Mouse (Mus musculus) midbrain, embryonic 10.5 days (tissue): ENCODE data around the gene Vwa5b1. TPM values are rescaled to one million over a fixed set of nuclear protein-coding genes. Genes with fewer than 3 reads are reported as not detected.

Experiments
- DNase-seq: peaks from one replicate; pipeline ENCODE4 v3.0.0-alpha.2; 2017; ENCODE audit warnings: low spot score
- H3K27ac ChIP-seq: fragments of 300-500 bp; sonication (generic); replicated peaks from 2 replicates; pipeline ENCODE4 v1.5.1; 2016; ENCODE audit warnings: mild to moderate bottlenecking
- H3K27me3 ChIP-seq: fragments of 300-500 bp; sonication (generic); 2 replicates; pipeline ENCODE4 v1.6.1; 2016; ENCODE audit warnings: low read depth, mild to moderate bottlenecking; ENCODE audit not compliant: poor library complexity, severe bottlenecking
- H3K36me3 ChIP-seq: fragments of 300-500 bp; sonication (generic); 2 replicates; pipeline ENCODE4 v1.6.1; 2016; ENCODE audit warnings: mild to moderate bottlenecking, moderate library complexity
- H3K4me1 ChIP-seq: fragments of 300-500 bp; sonication (generic); 2 replicates; pipeline ENCODE4 v1.6.1; 2016
- H3K4me3 ChIP-seq: fragments of 300-500 bp; sonication (generic); 2 replicates; pipeline ENCODE4 v1.5.1; 2016; ENCODE audit warnings: mild to moderate bottlenecking, moderate library complexity
- H3K9me3 ChIP-seq: fragments of 300-500 bp; sonication (generic); replicated peaks from 2 replicates; pipeline ENCODE4 v1.6.1; 2016; ENCODE audit warnings: mild to moderate bottlenecking
- WGBS: fragments of 180-500 bp; shearing (Covaris S2); methylation state at CpG from one replicate; pipeline ENCODE4 v1.1.7; 2016; 5-methylcytosine and 5-hydroxymethylcytosine counted together
- polyA plus RNA-seq: library from polyadenylated mRNA; unstranded; fragments of >200 nt; fragmentation: Nextera tagmentation; extraction: Ambion mirVana; gene quantifications from 2 replicates; pipeline ENCODE4 v1.2.1, GENCODE M21; 2016

Vwa5b1 gene
- polyA plus RNA-seq, 1 experiment from 2014 or later, result 0.33 TPM

- Histone ChIP-seq H3K4me3 (no peak overlapping the region), H3K27me3 (peaks cover 20% of the 10 kb centered on the region), H3K36me3 (no peaks in the 10 kb centered on the region), H3K4me1 (peaks cover 21% of the 10 kb centered on the region), H3K9me3 (no peaks in the 10 kb centered on the region), H3K27ac (no peak overlapping the region)
- DNase-seq, result no peak
- 62% methylated on average over 6 of the region's 6 CpGs for WGBS
Observed at GRCm38 (mm10) chr4:138547041-138547440, 88.6 kb downstream of the Vwa5b1 start.

GRCm38 (mm10) chr4:138546241-138546640, 89.4 kb downstream of the Vwa5b1 start:
- 81% methylated on average over 11 of the region's 11 CpGs for whole genome bisulfite sequencing
- Histone ChIP-seq H3K4me3 (no peak overlapping the region), H3K27ac (no peak overlapping the region)

GRCm38 (mm10) chr4:138543177-138543576, 92.5 kb downstream of the Vwa5b1 start:
- H3K9me3 ChIP-seq, result no peaks in the 10 kb centered on the region
- no peaks in the 10 kb centered on the region for H3K36me3 ChIP-seq
- no peak overlapping the region for H3K27ac ChIP-seq
- peaks cover 16% of the 10 kb centered on the region for H3K27me3 ChIP-seq
- DNase-seq, result no peak
- no peak overlapping the region for H3K4me3 ChIP-seq
- WGBS, result 64% methylated on average over 12 of the region's 12 CpGs
- peaks cover 20% of the 10 kb centered on the region for H3K4me1 ChIP-seq

More at GRCm38 (mm10) chr4:138546241-138546640, 89.4 kb downstream of the Vwa5b1 start:
- Histone ChIP-seq H3K36me3 (no peaks in the 10 kb centered on the region), H3K27me3 (peaks cover 20% of the 10 kb centered on the region), H3K4me1 (peaks cover 21% of the 10 kb centered on the region), H3K9me3 (no peaks in the 10 kb centered on the region)
- DNase-seq, result no peak

- H3K27me3 ChIP-seq, result 0 out of 2 replicates have a peak, but pooled peaks cover 5% of the 10 kb centered on the region
- peak overlapping the region; percentile 46; the same call in 1 of the 2 replicates for H3K27ac ChIP-seq
- no peak overlapping the region for H3K4me3 ChIP-seq
- 71% methylated on average over 4 of the region's 4 CpGs for WGBS
- H3K36me3 ChIP-seq, result no peaks in the 10 kb centered on the region
- H3K9me3 ChIP-seq, result peaks cover 5% of the 10 kb centered on the region; the same call in 1 of the 2 replicates
- DNase-seq, result no peak
- peaks cover 20% of the 10 kb centered on the region for H3K4me1 ChIP-seq
Observed at GRCm38 (mm10) chr4:138538084-138538449, 97.6 kb downstream of the Vwa5b1 start.

- H3K27ac ChIP-seq, result peak overlapping the region; percentile 46
- WGBS, result 27% methylated on average over 10 of the region's 10 CpGs
- H3K36me3 ChIP-seq, result no peaks in the 10 kb centered on the region
- H3K9me3 ChIP-seq, result peaks cover 5% of the 10 kb centered on the region; the same call in 1 of the 2 replicates
- 0 out of 2 replicates have a peak, but pooled peaks cover 5% of the 10 kb centered on the region for H3K27me3 ChIP-seq
- DNase-seq, result peak; percentile 59
- H3K4me3 ChIP-seq, result no peak overlapping the region
- peaks cover 18% of the 10 kb centered on the region for H3K4me1 ChIP-seq
Observed at GRCm38 (mm10) chr4:138537210-138538083, 98.2 kb downstream of the Vwa5b1 start.

GRCm38 (mm10) chr4:138535610-138536009, 100.1 kb downstream of the Vwa5b1 start:
- H3K36me3 ChIP-seq, result no peaks in the 10 kb centered on the region
- peaks cover 5% of the 10 kb centered on the region; the same call in 1 of the 2 replicates for H3K9me3 ChIP-seq
- 91% methylated on average over 12 of the region's 12 CpGs for WGBS
- 0 out of 2 replicates have a peak, but pooled peaks cover 5% of the 10 kb centered on the region for H3K27me3 ChIP-seq
- H3K27ac ChIP-seq, result no peak overlapping the region
- H3K4me1 ChIP-seq, result peaks cover 18% of the 10 kb centered on the region
- no peak overlapping the region for H3K4me3 ChIP-seq
- no peak for DNase-seq

GRCm38 (mm10) chr4:138533877-138534276, 101.8 kb downstream of the Vwa5b1 start:
- Histone ChIP-seq H3K4me1 (peaks cover 18% of the 10 kb centered on the region), H3K36me3 (no peaks in the 10 kb centered on the region), H3K27me3 (0 out of 2 replicates have a peak, but pooled peaks cover 5% of the 10 kb centered on the region), H3K27ac (no peak overlapping the region), H3K4me3 (no peak overlapping the region), H3K9me3 (peaks cover 5% of the 10 kb centered on the region; the same call in 1 of the 2 replicates)
- 92% methylated on average over 2 of the region's 2 CpGs for WGBS
- no peak for DNase-seq

- no peaks in the 10 kb centered on the region for H3K36me3 ChIP-seq
- 0 out of 2 replicates have a peak, but pooled peaks cover 5% of the 10 kb centered on the region for H3K27me3 ChIP-seq
- H3K4me3 ChIP-seq, result no peak overlapping the region
- DNase-seq, result no peak
- H3K27ac ChIP-seq, result no peak overlapping the region
- peaks cover under 1% of the 10 kb centered on the region for H3K4me1 ChIP-seq
- peaks cover 5% of the 10 kb centered on the region; the same call in 1 of the 2 replicates for H3K9me3 ChIP-seq
- WGBS, result 97% methylated on average over 2 of the region's 2 CpGs
Observed at GRCm38 (mm10) chr4:138531761-138532160, 103.9 kb downstream of the Vwa5b1 start.

- Histone ChIP-seq H3K4me1 (peaks cover 5% of the 10 kb centered on the region), H3K27ac (no peak overlapping the region), H3K27me3 (no peaks in the 10 kb centered on the region), H3K9me3 (peaks cover 5% of the 10 kb centered on the region; the same call in 1 of the 2 replicates), H3K4me3 (no peak overlapping the region), H3K36me3 (no peaks in the 10 kb centered on the region)
- WGBS, result 87% methylated on average over 6 of the region's 6 CpGs
- DNase-seq, result no peak
Observed at GRCm38 (mm10) chr4:138530011-138530410, 105.7 kb downstream of the Vwa5b1 start.

- DNase-seq, result no peak
- no peak overlapping the region for H3K4me3 ChIP-seq
- no peaks in the 10 kb centered on the region for H3K27me3 ChIP-seq
- peak overlapping the region; percentile 61; the same call in 1 of the 2 replicates for H3K27ac ChIP-seq
- WGBS, result 73% methylated on average over 4 of the region's 4 CpGs
- H3K36me3 ChIP-seq, result no peaks in the 10 kb centered on the region
- peaks cover 33% of the 10 kb centered on the region for H3K4me1 ChIP-seq
- no peaks in the 10 kb centered on the region for H3K9me3 ChIP-seq
Observed at GRCm38 (mm10) chr4:138525684-138526083, 110.0 kb downstream of the Vwa5b1 start.

GRCm38 (mm10) chr4:138524769-138525168, 110.9 kb downstream of the Vwa5b1 start:
- Histone ChIP-seq H3K9me3 (no peaks in the 10 kb centered on the region), H3K27ac (no peak overlapping the region), H3K27me3 (no peaks in the 10 kb centered on the region), H3K4me1 (peaks cover 34% of the 10 kb centered on the region), H3K36me3 (no peaks in the 10 kb centered on the region), H3K4me3 (no peak overlapping the region)
- no peak for DNase-seq
- 83% methylated on average over 9 of the region's 9 CpGs for WGBS

GRCm38 (mm10) chr4:138523775-138524174, 111.9 kb downstream of the Vwa5b1 start:
- H3K9me3 ChIP-seq, result no peaks in the 10 kb centered on the region
- H3K36me3 ChIP-seq, result no peaks in the 10 kb centered on the region
- H3K4me3 ChIP-seq, result no peak overlapping the region
- 58% methylated on average over 7 of the region's 7 CpGs for WGBS
- no peaks in the 10 kb centered on the region for H3K27me3 ChIP-seq
- peaks cover 36% of the 10 kb centered on the region for H3K4me1 ChIP-seq
- DNase-seq, result no peak
- no peak overlapping the region; the same call in 1 of the 2 replicates for H3K27ac ChIP-seq

- Histone ChIP-seq H3K27me3 (no peaks in the 10 kb centered on the region), H3K9me3 (no peaks in the 10 kb centered on the region), H3K27ac (peak overlapping the region; percentile 73), H3K4me3 (peak overlapping the region; percentile 30), H3K4me1 (peaks cover 39% of the 10 kb centered on the region), H3K36me3 (no peaks in the 10 kb centered on the region)
- peak; percentile 82 for DNase-seq
- WGBS, result 5% methylated on average over 7 of the region's 7 CpGs
Observed at GRCm38 (mm10) chr4:138522296-138522695, 113.4 kb downstream of the Vwa5b1 start.
